Mouse (Mus musculus): ENCODE data around the gene Tspoap1. TPM values are rescaled to one million over a fixed set of nuclear protein-coding genes. Genes with fewer than 3 reads are reported as not detected.

Tspoap1 gene
- polyA plus RNA-seq, 1 experiment, result 27.9 TPM

- TF ChIP-seq CTCF (IDR thresholded peaks at IDR 0.05; ENCODE audit: borderline replicate concordance, control insufficient read depth, extremely low read depth, insufficient read depth, low read length, poor library complexity) (no peak), POLR2A (IDR thresholded peaks at IDR 0.05; ENCODE audit: control insufficient read depth, extremely low read depth, insufficient read depth, low read length, poor library complexity) (no peak)
- H3K36me3 ChIP-seq (ENCODE audit: control insufficient read depth, insufficient read depth, low read length), result no peaks in the 10 kb centered on the region
- no peak overlapping the region for H3K27ac ChIP-seq (ENCODE audit: control insufficient read depth, insufficient read depth, low read length)
- peaks cover 69% of the 10 kb centered on the region for H3K4me1 ChIP-seq (replicated peaks; ENCODE audit: control insufficient read depth, insufficient read depth, low read length)
- H3K27me3 ChIP-seq (ENCODE audit: control insufficient read depth, insufficient read depth, low read length), result no peaks in the 10 kb centered on the region
- H3K4me3 ChIP-seq (ENCODE audit: control insufficient read depth, insufficient read depth, low read length), result no peak overlapping the region
- DNase-seq, result no peak
- 91% methylated on average over 18 of the region's 18 CpGs for WGBS
Observed at GRCm38 (mm10) chr11:87728850-87729592, 31.3 kb upstream of the Tspoap1 start.

GRCm38 (mm10) chr11:87729593-87730185 lies 30.7 kb upstream of the Tspoap1 start:
- Histone ChIP-seq H3K36me3 (ENCODE audit: control insufficient read depth, insufficient read depth, low read length) (no peaks in the 10 kb centered on the region), H3K4me3 (ENCODE audit: control insufficient read depth, insufficient read depth, low read length) (no peak overlapping the region), H3K4me1 (replicated peaks; ENCODE audit: control insufficient read depth, insufficient read depth, low read length) (peaks cover 69% of the 10 kb centered on the region), H3K27me3 (ENCODE audit: control insufficient read depth, insufficient read depth, low read length) (no peaks in the 10 kb centered on the region), H3K27ac (ENCODE audit: control insufficient read depth, insufficient read depth, low read length) (no peak overlapping the region)
- TF ChIP-seq CTCF (IDR thresholded peaks at IDR 0.05; ENCODE audit: borderline replicate concordance, control insufficient read depth, extremely low read depth, insufficient read depth, low read length, poor library complexity), result no peak
- WGBS, result 97% methylated on average over 13 of the region's 13 CpGs
- no peak for DNase-seq

- DNase-seq, result no peak
- Histone ChIP-seq H3K4me1 (replicated peaks; ENCODE audit: control insufficient read depth, insufficient read depth, low read length) (peaks cover 68% of the 10 kb centered on the region), H3K27me3 (ENCODE audit: control insufficient read depth, insufficient read depth, low read length) (no peaks in the 10 kb centered on the region), H3K36me3 (ENCODE audit: control insufficient read depth, insufficient read depth, low read length) (no peaks in the 10 kb centered on the region), H3K4me3 (ENCODE audit: control insufficient read depth, insufficient read depth, low read length) (no peak overlapping the region), H3K27ac (ENCODE audit: control insufficient read depth, insufficient read depth, low read length) (no peak overlapping the region)
- TF ChIP-seq CTCF (IDR thresholded peaks at IDR 0.05; ENCODE audit: borderline replicate concordance, control insufficient read depth, extremely low read depth, insufficient read depth, low read length, poor library complexity) (no peak), POLR2A (IDR thresholded peaks at IDR 0.05; ENCODE audit: control insufficient read depth, extremely low read depth, insufficient read depth, low read length, poor library complexity) (no peak)
- WGBS, result 88% methylated on average over 10 of the region's 10 CpGs
Observed at GRCm38 (mm10) chr11:87730652-87731310, 29.6 kb upstream of the Tspoap1 start.

GRCm38 (mm10) chr11:87734346-87734745 lies 26.0 kb upstream of the Tspoap1 start:
- H3K36me3 ChIP-seq (ENCODE audit: control insufficient read depth, insufficient read depth, low read length), result no peaks in the 10 kb centered on the region
- peak; percentile 58 for TF ChIP-seq POLR2A (IDR thresholded peaks at IDR 0.05; ENCODE audit: control insufficient read depth, extremely low read depth, insufficient read depth, low read length, poor library complexity)
- TF ChIP-seq CTCF (IDR thresholded peaks at IDR 0.05; ENCODE audit: borderline replicate concordance, control insufficient read depth, extremely low read depth, insufficient read depth, low read length, poor library complexity), result peak; percentile 46; the same call in 1 of the 2 replicates
- peak overlapping the region; percentile 71 for H3K4me3 ChIP-seq (ENCODE audit: control insufficient read depth, insufficient read depth, low read length)
- 11% methylated on average over 5 of the region's 5 CpGs for WGBS
- H3K27ac ChIP-seq (ENCODE audit: control insufficient read depth, insufficient read depth, low read length), result peak overlapping the region; percentile 93
- peaks cover 47% of the 10 kb centered on the region for H3K4me1 ChIP-seq (replicated peaks; ENCODE audit: control insufficient read depth, insufficient read depth, low read length)
- peak; percentile 74 for DNase-seq
- no peaks in the 10 kb centered on the region for H3K27me3 ChIP-seq (ENCODE audit: control insufficient read depth, insufficient read depth, low read length)

- H3K4me3 ChIP-seq (ENCODE audit: control insufficient read depth, insufficient read depth, low read length), result no peak overlapping the region
- peaks cover 46% of the 10 kb centered on the region for H3K4me1 ChIP-seq (replicated peaks; ENCODE audit: control insufficient read depth, insufficient read depth, low read length)
- peak overlapping the region; percentile 9; the same call in 1 of the 2 replicates for H3K27ac ChIP-seq (ENCODE audit: control insufficient read depth, insufficient read depth, low read length)
- no peak for TF ChIP-seq CTCF (IDR thresholded peaks at IDR 0.05; ENCODE audit: borderline replicate concordance, control insufficient read depth, extremely low read depth, insufficient read depth, low read length, poor library complexity)
- TF ChIP-seq POLR2A (IDR thresholded peaks at IDR 0.05; ENCODE audit: control insufficient read depth, extremely low read depth, insufficient read depth, low read length, poor library complexity), result no peak
- WGBS, result 94% methylated on average over 6 of the region's 6 CpGs
- no peak for DNase-seq
- H3K36me3 ChIP-seq (ENCODE audit: control insufficient read depth, insufficient read depth, low read length), result peaks cover 12% of the 10 kb centered on the region; the same call in 1 of the 2 replicates
- H3K27me3 ChIP-seq (ENCODE audit: control insufficient read depth, insufficient read depth, low read length), result no peaks in the 10 kb centered on the region
Observed at GRCm38 (mm10) chr11:87735691-87736090, 24.6 kb upstream of the Tspoap1 start.

- peak overlapping the region; percentile 61 for H3K4me3 ChIP-seq (ENCODE audit: control insufficient read depth, insufficient read depth, low read length)
- peak; percentile 77 for DNase-seq
- TF ChIP-seq POLR2A (IDR thresholded peaks at IDR 0.05; ENCODE audit: control insufficient read depth, extremely low read depth, insufficient read depth, low read length, poor library complexity), result no peak
- TF ChIP-seq CTCF (IDR thresholded peaks at IDR 0.05; ENCODE audit: borderline replicate concordance, control insufficient read depth, extremely low read depth, insufficient read depth, low read length, poor library complexity), result no peak
- H3K4me1 ChIP-seq (replicated peaks; ENCODE audit: control insufficient read depth, insufficient read depth, low read length), result peaks cover 38% of the 10 kb centered on the region
- peaks cover 14% of the 10 kb centered on the region; the same call in 1 of the 2 replicates for H3K36me3 ChIP-seq (ENCODE audit: control insufficient read depth, insufficient read depth, low read length)
- H3K27ac ChIP-seq (ENCODE audit: control insufficient read depth, insufficient read depth, low read length), result peak overlapping the region; percentile 86
- no peaks in the 10 kb centered on the region for H3K27me3 ChIP-seq (ENCODE audit: control insufficient read depth, insufficient read depth, low read length)
- 3% methylated on average over 31 of the region's 31 CpGs for WGBS
Observed at GRCm38 (mm10) chr11:87736647-87737134, 23.6 kb upstream of the Tspoap1 start.
